Mouse (Mus musculus): ENCODE measurements around the gene 4833427G06Rik.

GRCm38 (mm10) chr9:51105751-51106150 is 3.9 kb upstream of the 4833427G06Rik start:
- no peak for TF ChIP-seq CTCF (IDR thresholded peaks at IDR 0.05; ENCODE audit: control insufficient read depth, insufficient read depth, insufficient replicate concordance, low read depth, low read length)
- no peak for TF ChIP-seq POLR2A (IDR thresholded peaks at IDR 0.05; ENCODE audit: control insufficient read depth, low read depth, low read length)
